Mouse (Mus musculus) frontal cortex, postnatal 14 days (tissue): Measurements from ENCODE around the gene Defb25.
A peak's percentile ranks its signal among the peaks of the same experiment; 100 is the strongest.
"Not testable (repeated sequence)": the region's sequence is repeated elsewhere in the genome, so short reads cannot be mapped to it uniquely, and the experiment has no call there.

Experiments
- DNase-seq, 2 experiments: peaks; one replicate each; pipeline ENCODE4 v3.0.0; 2022; ENCODE audit warnings: low spot score in 2 of 2

The Defb25 gene

DNA sequence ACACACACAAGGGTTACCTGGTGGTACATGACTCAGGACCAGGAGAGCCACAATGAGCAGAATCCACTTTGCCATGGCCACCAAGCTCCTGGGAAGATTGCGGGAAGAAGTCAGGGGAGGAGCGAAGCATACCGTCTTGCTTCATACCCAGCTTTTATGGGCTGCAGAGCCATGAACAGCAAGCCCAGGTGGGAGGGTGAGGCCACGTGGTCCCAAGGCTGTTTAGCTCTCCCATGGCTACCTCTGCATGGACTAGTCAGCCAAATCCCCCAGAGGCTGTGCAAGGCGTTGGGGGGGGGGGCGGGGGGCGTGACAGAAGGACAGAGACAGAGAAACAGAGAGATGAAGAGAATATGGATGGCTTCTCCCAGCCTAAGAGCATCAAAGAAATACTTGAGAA lies at the start of gene Defb25:
TSS of gene Defb25 (minus strand) at position 101 of the 400 bp plus-strand sequence.
- no peak for DNase-seq

GRCm38 (mm10) chr2:152672166-152672565 lies 49.3 kb upstream of the Defb25 start:
- no peak for DNase-seq

GRCm38 (mm10) chr2:152671642-152671999 lies 48.8 kb upstream of the Defb25 start:
- DNase-seq: peak in 1 of 2 experiments; percentile 49

- DNase-seq: no peak
Measured at GRCm38 (mm10) chr2:152670983-152671641, 48.3 kb upstream of the Defb25 start.

GRCm38 (mm10) chr2:152669639-152670484 lies 47.0 kb upstream of the Defb25 start:
- no peak for DNase-seq

DNA sequence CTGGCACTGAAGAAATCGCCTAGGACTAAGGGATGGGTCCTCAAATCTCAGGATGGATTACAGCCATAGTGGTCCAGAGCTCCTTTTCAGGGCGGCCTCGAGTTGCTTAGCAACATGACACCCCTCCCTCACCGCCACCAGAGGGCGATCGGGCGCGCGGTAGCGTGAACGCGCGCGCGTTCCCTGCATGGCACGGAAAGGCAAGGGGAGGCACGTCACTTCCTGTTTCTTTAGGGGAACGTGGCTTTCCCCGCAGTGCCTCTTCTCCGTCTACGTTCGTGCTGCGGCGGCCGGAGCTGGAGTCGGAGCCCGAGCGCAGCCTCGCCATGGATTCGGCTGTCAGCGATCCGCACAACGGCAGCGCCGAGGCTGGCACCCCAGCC lies 46.4 kb upstream of the Defb25 start, which contains the start of gene H13:
TSS of gene H13 (plus strand) at position 206 of the 383 bp plus-strand sequence.
- DNase-seq: peak; percentile 84 to 88

DNA sequence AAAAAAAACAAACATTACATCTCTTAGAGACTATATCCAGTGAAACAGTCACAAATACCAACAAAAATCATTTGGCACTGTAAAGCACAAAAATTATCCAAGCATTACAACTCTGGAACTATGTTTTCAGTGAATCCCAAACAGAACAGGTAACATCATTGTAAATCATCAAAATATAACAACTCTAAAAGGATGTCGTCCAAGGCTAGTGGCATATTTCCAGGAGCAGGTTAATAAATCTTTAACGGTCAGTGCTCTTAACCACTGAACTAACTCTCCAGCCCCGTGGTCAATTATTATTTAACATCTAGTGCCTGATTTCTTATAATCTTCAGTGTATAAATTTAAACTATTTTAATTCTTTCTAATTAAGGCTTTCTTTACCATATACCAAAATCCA lies 43.3 kb upstream of the Defb25 start:
- DNase-seq: not testable (repeated sequence)

DNA sequence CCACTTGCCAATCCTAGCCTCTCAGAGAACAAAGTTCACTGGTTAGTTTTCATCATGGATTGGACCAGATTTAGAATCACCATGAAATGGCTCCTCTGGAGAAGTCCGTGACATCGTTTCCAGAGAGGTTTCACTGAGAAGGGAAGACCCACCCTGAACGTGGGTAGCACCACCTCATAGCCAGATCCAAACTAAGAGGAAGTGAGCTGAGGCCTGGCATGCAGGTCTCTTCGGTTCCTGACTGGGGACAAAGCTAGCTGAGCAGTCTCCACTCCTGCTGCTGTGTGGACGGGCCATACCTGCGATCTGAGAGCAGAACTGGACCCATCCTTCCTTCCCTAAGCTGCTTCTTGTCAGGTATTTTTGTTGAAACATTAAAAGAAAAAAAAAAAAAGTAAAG lies 38.3 kb upstream of the Defb25 start:
- no peak for DNase-seq

- DNase-seq: no peak
Measured at GRCm38 (mm10) chr2:152657398-152657797, 34.5 kb upstream of the Defb25 start.

- DNase-seq: peak; percentile 59 to 80
Measured at GRCm38 (mm10) chr2:152653874-152654715, 31.2 kb upstream of the Defb25 start.

DNA sequence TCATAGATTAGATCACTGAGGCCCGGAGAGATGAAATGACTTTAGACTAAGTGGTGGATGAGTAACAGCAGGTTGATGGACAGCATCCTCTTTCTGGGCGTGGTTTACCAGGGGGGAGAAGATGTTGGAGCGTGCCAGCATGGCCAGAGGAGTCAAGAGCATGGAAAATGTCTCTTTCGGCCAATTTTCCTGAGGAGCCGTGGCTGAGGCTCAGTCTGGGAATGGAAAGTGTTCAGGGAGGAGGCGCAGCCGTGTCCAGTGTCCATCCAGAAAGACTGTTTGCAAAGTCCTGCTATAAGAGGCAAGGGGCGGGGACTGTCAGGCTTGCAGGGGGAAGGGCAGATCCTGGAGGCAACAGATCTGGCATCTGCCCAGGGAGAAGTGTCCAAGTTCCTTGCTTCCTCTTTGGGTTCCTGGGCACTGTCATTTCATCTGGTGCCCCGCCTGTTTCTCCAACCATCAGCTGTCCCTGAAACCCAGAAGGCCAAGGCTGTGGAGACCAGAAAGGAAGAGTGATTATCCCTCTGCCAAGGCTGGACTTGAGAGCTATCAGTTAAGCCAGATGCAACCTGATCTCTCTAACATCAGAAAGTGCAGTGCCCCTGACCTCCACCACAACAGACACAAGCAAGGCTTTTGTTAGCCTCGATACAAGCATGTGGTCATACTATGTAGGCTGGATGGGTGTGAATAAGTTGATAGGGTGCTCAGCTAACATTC lies 30.2 kb upstream of the Defb25 start:
- DNase-seq: no peak

DNA sequence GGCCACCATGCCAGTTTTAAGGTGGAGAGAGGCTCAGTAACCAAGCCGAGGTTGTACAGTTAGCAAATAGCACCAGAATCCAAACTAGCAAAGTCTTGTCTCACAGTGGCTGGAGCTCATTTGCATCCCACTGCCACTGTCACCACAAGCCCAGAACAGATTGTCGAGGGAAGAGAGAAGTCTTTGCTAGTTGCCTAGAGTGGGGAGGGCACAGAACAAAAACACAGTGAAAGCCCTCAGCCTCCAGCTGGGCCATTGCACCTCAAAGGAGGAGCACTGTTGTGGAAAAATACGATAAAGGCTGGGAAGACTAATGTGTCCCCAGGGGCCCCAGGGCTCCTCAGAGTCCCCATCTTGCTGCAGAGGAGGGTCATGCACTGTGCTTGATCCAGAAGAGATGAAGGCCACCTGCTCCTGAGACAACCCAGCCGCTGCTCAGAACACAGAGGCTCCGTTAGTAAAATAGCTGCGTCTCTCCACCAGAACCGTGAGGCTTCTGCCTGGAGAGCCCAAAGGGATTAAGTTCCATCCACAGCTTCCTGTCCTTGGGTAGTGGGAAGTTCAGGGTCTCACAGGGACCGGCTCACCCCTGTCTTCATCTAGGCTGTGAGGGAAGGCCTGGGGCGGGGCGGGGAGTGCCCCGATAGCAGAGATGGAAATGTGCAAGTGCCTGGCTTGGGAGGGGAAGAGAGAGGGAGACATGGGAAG lies 16.7 kb upstream of the Defb25 start:
- no peak for DNase-seq

- DNase-seq: no peak
Measured at GRCm38 (mm10) chr2:152638865-152639264, 16.0 kb upstream of the Defb25 start.

GRCm38 (mm10) chr2:152637381-152637780 lies 14.5 kb upstream of the Defb25 start:
- no peak for DNase-seq

GRCm38 (mm10) chr2:152637006-152637322 lies 14.1 kb upstream of the Defb25 start:
- no peak for DNase-seq

GRCm38 (mm10) chr2:152636246-152637005 lies 13.6 kb upstream of the Defb25 start:
- DNase-seq: no peak

- DNase-seq: no peak
Measured at GRCm38 (mm10) chr2:152634311-152634710, 11.5 kb upstream of the Defb25 start.

DNA sequence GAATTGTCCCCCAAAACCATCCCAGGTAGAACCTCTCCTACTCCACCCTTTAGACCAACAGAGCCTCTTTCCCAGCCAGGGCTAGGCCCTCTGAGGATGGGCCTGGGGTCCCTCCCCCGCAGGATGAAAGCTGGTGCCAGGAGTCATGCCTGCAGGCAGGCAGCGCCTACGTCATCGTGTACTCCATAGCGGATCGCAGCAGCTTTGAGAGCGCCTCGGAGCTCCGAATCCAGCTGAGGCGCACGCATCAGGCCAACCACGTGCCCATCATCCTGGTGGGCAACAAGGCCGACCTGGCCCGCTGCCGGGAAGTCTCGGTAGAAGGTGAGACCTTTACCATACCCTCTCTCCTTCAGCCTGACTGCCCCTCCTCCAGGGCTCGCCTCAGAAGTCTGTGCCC lies 10.5 kb upstream of the Defb25 start:
- no peak for DNase-seq

DNA sequence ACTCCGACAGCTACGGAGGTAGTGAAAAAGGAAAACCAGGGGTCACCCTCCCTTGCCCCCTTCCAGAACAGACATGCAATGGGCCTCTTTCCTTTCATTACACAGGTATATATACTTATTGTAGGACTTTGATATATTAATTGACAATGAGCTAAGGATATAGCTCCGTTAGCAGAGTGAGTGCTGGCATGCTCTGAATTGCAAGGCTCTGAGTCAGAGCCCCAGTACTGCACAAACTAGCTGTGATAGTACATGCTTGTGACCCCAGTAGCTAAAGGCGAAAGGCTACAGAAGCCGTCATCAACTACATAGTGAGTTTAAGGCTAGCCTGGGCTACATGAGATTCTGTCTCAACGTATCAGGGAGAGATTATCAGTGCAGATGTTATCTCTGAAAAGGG lies 7.1 kb upstream of the Defb25 start:
- DNase-seq: no peak

GRCm38 (mm10) chr2:152629239-152629638 lies 6.4 kb upstream of the Defb25 start:
- no peak for DNase-seq
